Mouse (Mus musculus) hindbrain, embryonic 13.5 days (tissue): ENCODE results near the gene Cd320. TPM values are rescaled to one million over a fixed set of nuclear protein-coding genes. Genes with fewer than 3 reads are reported as not detected.
A peak's percentile ranks its signal among the peaks of the same experiment; 100 is the strongest.
"Not testable (repeated sequence)": the region's sequence is repeated elsewhere in the genome, so short reads cannot be mapped to it uniquely, and the experiment has no call there.

Experiments used
- ATAC-seq: fragments of 200-750 bp; cut with Nextera tagmentation; 2 replicates; pipeline ENCODE4 v1.8.0; 2017; ENCODE audit warnings: moderate TSS enrichment; ENCODE audit not compliant: low FRiP score
- H3K27ac ChIP-seq: fragments of 300-500 bp; sonication (generic); 2 replicates; pipeline ENCODE4 v1.5.1; 2015; ENCODE audit warnings: inconsistent platforms, mild to moderate bottlenecking, moderate library complexity
- H3K27me3 ChIP-seq: fragments of 300-500 bp; sonication (generic); 2 replicates; pipeline ENCODE4 v1.6.1; 2015; ENCODE audit warnings: mild to moderate bottlenecking, inconsistent platforms
- H3K36me3 ChIP-seq: fragments of 300-500 bp; sonication (generic); 2 replicates; pipeline ENCODE4 v1.6.1; 2015; ENCODE audit warnings: mild to moderate bottlenecking, inconsistent platforms
- H3K4me1 ChIP-seq: fragments of 300-500 bp; sonication (generic); replicated peaks from 2 replicates; pipeline ENCODE4 v1.6.1; 2015; ENCODE audit warnings: inconsistent platforms
- H3K4me2 ChIP-seq: fragments of 300-500 bp; sonication (generic); 2 replicates; pipeline ENCODE4 v1.6.1; 2015; ENCODE audit warnings: inconsistent platforms, mild to moderate bottlenecking, moderate library complexity
- H3K4me3 ChIP-seq: fragments of 300-500 bp; sonication (generic); 2 replicates; pipeline ENCODE4 v1.5.1; 2015; ENCODE audit warnings: mild to moderate bottlenecking, inconsistent platforms
- H3K9ac ChIP-seq: fragments of 300-500 bp; sonication (generic); 2 replicates; pipeline ENCODE4 v1.6.1; 2015; ENCODE audit warnings: mild to moderate bottlenecking, inconsistent platforms
- H3K9me3 ChIP-seq: fragments of 300-500 bp; sonication (generic); 2 replicates; pipeline ENCODE4 v1.6.1; 2016; ENCODE audit warnings: inconsistent platforms
- WGBS: fragments of 180-500 bp; shearing (Covaris S2); methylation state at CpG from one replicate; pipeline ENCODE4 v1.1.7; 2015; 5-methylcytosine and 5-hydroxymethylcytosine counted together
- polyA plus RNA-seq: library from polyadenylated mRNA; unstranded; fragments of >200 nt; fragmentation: Nextera tagmentation; extraction: Ambion mirVana; gene quantifications from 2 replicates; pipeline ENCODE4 v1.2.1, GENCODE M21; 2015

Gene Cd320
- polyA plus RNA-seq, 1 experiment from 2014 or later = 60.3 TPM

DNA sequence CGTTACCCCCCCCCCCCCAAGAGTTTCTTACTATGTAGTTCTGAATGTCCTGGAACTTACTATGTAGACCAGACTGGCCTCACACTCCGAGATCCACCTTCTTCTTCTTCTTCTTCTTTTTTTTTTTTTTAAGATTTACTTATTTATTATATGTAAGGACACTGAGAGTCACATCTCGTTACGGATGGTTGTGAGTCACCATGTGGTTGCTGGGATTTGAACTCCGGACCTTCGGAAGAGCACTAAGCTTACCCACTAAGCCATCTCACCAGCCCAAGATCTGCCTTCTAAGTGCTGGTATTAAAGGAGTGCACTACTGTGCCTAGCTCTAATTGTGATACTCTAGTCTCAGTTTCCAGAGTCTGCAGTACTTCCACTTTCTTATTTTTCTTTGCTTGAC, 27.5 kb upstream of the Cd320 start:
- H3K27ac ChIP-seq = no peak overlapping the region
- no peak for ATAC-seq
- no peak overlapping the region for H3K9ac ChIP-seq
- no peak overlapping the region for H3K4me2 ChIP-seq
- H3K9me3 ChIP-seq = no peaks in the 10 kb centered on the region
- WGBS = 91% methylated on average over 6 of the region's 6 CpGs
- H3K4me3 ChIP-seq = no peak overlapping the region
- H3K27me3 ChIP-seq = peaks cover 18% of the 10 kb centered on the region
- peaks cover 26% of the 10 kb centered on the region for H3K4me1 ChIP-seq
- peaks cover 18% of the 10 kb centered on the region for H3K36me3 ChIP-seq

DNA sequence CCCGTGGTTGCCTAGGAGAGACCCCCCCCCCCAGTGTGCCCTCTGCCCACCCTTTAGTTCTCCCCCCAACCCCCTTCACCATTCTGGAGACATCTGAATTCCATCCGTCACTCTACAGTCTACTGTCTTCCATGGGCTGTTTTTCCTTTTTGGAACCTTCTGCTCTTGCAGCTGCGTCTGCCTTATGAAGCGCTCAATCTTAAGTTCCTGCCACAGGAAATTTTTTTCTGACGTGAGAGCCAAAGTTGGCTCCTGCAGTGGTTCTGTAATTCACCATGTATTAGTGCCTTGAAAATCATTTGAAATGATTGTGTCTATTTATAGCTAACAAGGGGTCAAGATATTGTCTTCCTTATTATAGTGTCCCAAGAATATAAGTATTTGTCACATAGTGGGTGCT, 26.3 kb upstream of the Cd320 start:
- H3K4me3 ChIP-seq = peak overlapping the region; percentile 52
- H3K27me3 ChIP-seq = peaks cover 6% of the 10 kb centered on the region; the same call in 1 of the 2 replicates
- 65% methylated on average over 5 of the region's 5 CpGs for WGBS
- ATAC-seq = no peak
- peaks cover 20% of the 10 kb centered on the region for H3K4me1 ChIP-seq
- no peaks in the 10 kb centered on the region for H3K9me3 ChIP-seq
- H3K27ac ChIP-seq = peak overlapping the region; percentile 90
- peak overlapping the region; percentile 77 for H3K4me2 ChIP-seq
- H3K9ac ChIP-seq = peak overlapping the region; percentile 81; the same call in 1 of the 2 replicates
- H3K36me3 ChIP-seq = peaks cover 30% of the 10 kb centered on the region

DNA sequence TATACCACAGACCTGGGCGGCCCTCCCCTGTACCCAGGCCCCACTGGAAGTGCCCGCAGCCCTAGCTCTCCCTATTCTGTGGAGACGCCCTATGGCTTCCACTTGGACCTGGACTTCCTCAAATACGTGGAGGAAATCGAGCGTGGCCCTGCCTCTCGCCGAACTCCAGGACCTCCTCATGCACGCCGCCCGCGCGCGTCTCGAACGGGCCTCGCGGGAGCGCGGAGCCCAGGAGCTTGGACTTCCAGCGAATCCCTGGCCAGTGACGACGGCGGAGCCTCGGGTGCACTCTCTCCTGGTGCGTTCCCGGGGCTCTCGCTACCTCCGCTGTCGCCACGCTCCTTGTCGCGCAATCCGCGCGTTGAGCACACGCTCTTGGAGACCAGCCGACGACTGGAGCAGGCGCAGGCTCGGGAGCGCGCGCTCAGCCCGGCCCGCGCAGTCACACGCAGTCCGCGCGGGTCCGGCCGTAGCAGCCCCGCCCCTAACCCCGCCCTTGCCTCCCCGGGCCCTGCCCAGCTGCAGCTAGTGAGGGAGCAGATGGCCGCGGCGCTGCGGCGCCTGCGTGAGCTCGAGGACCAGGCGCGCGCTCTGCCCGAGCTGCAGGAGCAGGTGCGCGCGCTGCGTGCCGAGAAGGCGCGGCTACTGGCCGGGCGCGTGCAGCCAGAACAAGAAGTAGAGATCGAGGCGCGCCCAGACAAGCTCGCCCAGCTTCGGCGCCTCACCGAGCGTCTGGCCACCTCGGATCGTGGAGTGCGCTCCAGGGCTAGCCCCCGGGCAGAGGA, 25.5 kb upstream of the Cd320 start:
- ATAC-seq = peak; percentile 95

DNA sequence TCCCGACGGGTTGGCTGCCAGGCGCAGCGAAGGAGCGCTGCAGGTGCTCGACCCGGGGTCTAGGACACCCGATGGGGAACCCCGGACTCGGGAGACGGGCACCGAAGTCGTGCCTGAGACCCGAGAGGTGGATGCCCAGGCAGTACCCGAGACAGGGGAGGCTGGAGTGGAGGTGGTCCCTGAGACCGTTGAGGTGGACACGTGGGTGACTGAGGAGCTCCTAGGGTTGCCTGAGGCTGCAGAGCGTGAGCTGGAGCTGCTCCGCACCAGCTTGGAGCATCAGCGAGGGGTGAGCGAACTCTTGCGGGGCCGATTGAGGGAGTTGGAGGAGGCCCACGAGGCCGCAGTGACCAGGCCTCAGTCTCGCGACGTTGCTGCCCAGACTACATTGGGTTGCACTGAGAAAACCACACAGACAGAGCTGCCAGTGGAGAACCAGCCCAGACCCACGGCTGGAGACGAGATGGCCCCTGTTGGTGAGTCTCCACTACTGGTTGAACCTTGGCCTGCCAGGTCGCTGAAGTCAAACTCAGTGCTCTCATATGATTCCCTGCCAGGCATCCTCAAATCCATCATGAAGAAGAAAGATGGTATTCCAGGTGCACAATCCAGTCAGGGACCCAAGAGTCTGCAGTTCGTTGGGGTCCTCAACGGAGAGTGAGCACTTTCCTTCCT, 24.8 kb upstream of the Cd320 start:
- Histone ChIP-seq H3K4me1 (peaks cover 34% of the 10 kb centered on the region), H3K27me3 (no peaks in the 10 kb centered on the region; the same call in 1 of the 2 replicates), H3K4me3 (peak overlapping the region; percentile 52), H3K4me2 (peak overlapping the region; percentile 77), H3K36me3 (peaks cover 43% of the 10 kb centered on the region), H3K27ac (peak overlapping the region; percentile 90), H3K9me3 (no peaks in the 10 kb centered on the region), H3K9ac (peak overlapping the region; percentile 81)
- ATAC-seq = no peak
- WGBS = 15% methylated on average over 33 of the region's 33 CpGs

More for the DNA sequence above, 25.5 kb upstream of the Cd320 start:
- peaks cover 3% of the 10 kb centered on the region; the same call in 1 of the 2 replicates for H3K27me3 ChIP-seq
- peaks cover 27% of the 10 kb centered on the region for H3K4me1 ChIP-seq
- peak overlapping the region; percentile 81 for H3K9ac ChIP-seq
- peaks cover 38% of the 10 kb centered on the region for H3K36me3 ChIP-seq
- H3K4me3 ChIP-seq = peak overlapping the region; percentile 52
- peak overlapping the region; percentile 77 for H3K4me2 ChIP-seq
- WGBS = under 1% methylated on average over 89 of the region's 89 CpGs
- no peaks in the 10 kb centered on the region for H3K9me3 ChIP-seq
- H3K27ac ChIP-seq = peak overlapping the region; percentile 90

DNA sequence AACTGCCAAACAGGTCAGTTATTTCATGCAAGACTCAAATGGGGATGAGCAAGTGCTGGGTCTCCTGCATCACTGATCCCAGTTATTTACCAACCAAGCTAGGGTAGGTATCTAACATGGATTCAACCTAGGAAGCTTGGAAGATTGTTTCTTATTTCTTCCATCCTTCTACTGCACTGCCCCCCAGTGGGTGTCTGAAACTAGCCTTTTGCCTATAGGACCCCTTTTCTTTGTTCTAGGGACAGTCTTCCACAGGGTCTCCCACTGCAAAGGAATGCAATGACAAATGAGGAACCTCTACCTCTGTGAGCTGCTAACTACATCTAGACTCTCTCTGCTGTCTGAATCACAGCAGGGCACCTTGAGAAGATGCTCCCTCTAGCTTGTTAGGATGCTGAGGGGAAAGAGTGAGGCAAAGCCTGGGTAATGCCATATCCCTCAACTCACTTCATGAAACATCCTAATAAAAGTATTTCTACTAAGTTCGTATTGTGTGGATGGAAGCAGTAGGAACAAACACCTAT, 20.4 kb upstream of the Cd320 start:
- Histone ChIP-seq H3K27me3 (no peaks in the 10 kb centered on the region), H3K9me3 (no peaks in the 10 kb centered on the region), H3K4me1 (peaks cover 57% of the 10 kb centered on the region), H3K4me2 (peak overlapping the region; percentile 97), H3K9ac (peak overlapping the region; percentile 85; the same call in 1 of the 2 replicates), H3K27ac (no peak overlapping the region), H3K4me3 (peak overlapping the region; percentile 76; the same call in 1 of the 2 replicates), H3K36me3 (peaks cover 43% of the 10 kb centered on the region)
- WGBS = 92% methylated on average over 1 of the region's 1 CpGs
- ATAC-seq = no peak

DNA sequence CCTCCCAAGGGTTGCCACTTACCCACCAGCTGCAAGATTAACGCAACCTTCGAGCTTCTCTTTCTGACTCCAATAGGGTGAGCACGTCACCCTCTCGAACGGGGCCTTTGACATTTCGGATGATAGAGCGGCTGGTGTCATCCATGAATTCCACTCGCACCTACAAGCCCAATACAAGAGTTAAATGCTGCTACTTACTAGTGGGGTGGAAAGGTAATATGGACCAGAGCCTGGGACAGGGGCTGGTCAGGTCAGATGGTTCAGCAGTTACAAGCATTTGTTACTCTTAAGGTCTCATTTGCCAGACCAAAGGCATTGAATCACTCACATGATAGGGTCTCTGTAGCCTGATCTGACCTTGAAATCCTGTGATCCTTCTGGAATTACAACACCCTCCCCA, 19.7 kb upstream of the Cd320 start:
- Histone ChIP-seq H3K27ac (0 out of 2 replicates have a peak overlapping the region, but pooled peaks have one; percentile 8), H3K4me1 (peaks cover 57% of the 10 kb centered on the region), H3K9ac (peak overlapping the region; percentile 85), H3K36me3 (peaks cover 43% of the 10 kb centered on the region), H3K4me2 (peak overlapping the region; percentile 97), H3K4me3 (peak overlapping the region; percentile 76)
- ATAC-seq, H3K9me3 ChIP-seq, H3K27me3 ChIP-seq: not testable (repeated sequence)
- WGBS = 87% methylated on average over 8 of the region's 8 CpGs

DNA sequence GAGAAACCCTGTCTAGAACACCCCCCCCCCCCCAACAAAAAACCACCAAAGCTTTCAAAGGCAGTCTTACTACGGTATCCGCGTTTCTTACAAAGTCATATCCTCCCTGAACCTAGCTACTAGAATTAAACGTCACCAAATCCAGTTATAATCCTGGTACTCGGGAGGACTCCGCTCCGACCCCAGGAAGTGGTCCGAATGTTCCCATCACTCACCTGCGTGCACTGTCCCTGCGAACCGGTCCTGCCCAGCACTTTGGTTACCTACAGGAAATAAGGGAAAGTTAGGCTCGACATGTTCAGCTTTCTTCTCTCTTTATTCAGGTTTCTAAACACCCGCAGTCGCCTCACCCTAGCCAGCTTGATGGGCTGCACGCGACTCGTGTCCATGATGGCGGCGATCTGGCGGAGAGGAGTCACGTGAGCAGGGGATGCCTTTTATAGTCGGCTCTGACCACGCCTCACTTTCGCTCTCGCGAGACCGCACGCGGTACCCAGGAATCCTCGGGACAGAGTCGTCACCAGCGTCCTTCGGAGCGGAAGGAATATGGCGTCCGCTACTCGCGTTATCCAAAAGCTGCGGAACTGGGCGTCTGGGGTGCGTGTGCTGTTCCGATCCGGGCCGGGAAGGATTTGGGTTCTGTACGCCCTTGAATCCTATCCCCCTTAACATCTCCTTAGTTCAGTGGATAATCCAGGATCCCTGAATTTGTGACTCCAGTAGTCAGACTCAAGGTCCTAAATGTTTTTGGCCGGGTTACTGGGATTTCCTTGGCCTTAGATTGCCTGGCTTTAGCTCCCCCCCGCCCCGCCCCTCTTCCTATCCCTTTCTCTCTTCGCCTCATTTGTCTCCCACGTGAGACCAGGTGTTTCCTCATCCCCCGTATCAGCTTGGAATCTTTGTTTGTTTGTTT, 18.6 kb upstream of the Cd320 start, which contains the start of the genes Rps28 and Ndufa7:
TSS of gene Rps28 (minus strand) at position 479 of the 913 bp plus-strand sequence.
TSS of gene Ndufa7 (plus strand) at position 489 of the 913 bp plus-strand sequence.
- Histone ChIP-seq H3K4me2 (peak within 1 kb of the TSS; percentile 97), H3K27me3 (no peaks in the 10 kb centered on the region), H3K9ac (peak within 1 kb of the TSS; percentile 85), H3K27ac (peak within 1 kb of the TSS; percentile 89), H3K4me3 (peak within 1 kb of the TSS; percentile 76), H3K36me3 (peaks cover 40% of the 10 kb centered on the region), H3K4me1 (peaks cover 51% of the 10 kb centered on the region), H3K9me3 (no peaks in the 10 kb centered on the region)
- ATAC-seq = peak; percentile 93
- under 1% methylated on average over 51 of the region's 51 CpGs for whole genome bisulfite sequencing

DNA sequence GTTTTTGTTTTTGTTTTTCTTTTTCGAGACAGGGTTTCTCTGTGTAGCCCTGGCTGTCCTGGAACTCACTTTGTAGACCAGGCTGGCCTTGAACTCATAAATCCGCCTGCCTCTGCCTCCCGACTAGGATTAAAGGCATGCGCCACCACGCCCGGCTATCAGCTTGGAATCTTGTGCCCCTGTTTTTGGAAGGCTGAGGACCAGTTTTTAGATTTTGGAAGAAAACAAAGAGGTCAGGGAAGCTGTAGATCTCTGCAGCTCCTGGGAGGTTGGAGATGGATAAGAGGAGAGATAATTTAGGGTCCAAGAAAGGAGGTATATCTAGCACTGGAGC, 17.9 kb upstream of the Cd320 start:
- not testable (repeated sequence) for H3K27me3 ChIP-seq, ATAC-seq, H3K9me3 ChIP-seq
- H3K36me3 ChIP-seq = peaks cover 40% of the 10 kb centered on the region
- peak overlapping the region; percentile 85 for H3K9ac ChIP-seq
- peak overlapping the region; percentile 89 for H3K27ac ChIP-seq
- WGBS = 8% methylated on average over 6 of the region's 6 CpGs
- peak overlapping the region; percentile 78 for H3K4me2 ChIP-seq
- H3K4me3 ChIP-seq = peak overlapping the region; percentile 76
- peaks cover 51% of the 10 kb centered on the region for H3K4me1 ChIP-seq

DNA sequence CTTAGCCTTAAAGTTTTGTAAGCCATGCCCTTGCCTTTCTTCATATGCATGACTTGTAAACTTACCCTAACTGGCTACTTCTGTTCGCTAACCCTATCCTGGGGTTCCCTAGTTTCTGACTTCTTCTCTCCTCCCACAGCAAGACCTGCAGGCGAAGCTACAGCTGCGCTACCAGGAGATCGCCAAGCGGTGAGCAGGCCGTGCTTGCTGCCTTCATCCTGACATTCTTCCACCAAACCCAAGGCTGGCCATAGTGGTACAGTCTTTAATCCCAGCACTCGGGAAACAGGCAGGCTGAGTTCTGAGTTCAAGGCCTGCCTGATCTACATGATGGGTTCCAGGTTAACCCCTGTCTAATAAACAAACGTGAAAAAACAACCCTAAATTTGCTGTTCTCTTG, 17.4 kb upstream of the Cd320 start:
- H3K4me1 ChIP-seq = peaks cover 51% of the 10 kb centered on the region
- H3K9ac ChIP-seq = peak overlapping the region; percentile 85
- peak overlapping the region; percentile 78 for H3K4me2 ChIP-seq
- peaks cover 41% of the 10 kb centered on the region for H3K36me3 ChIP-seq
- no peaks in the 10 kb centered on the region for H3K27me3 ChIP-seq
- H3K9me3 ChIP-seq = no peaks in the 10 kb centered on the region
- 88% methylated on average over 8 of the region's 8 CpGs for WGBS
- peak overlapping the region; percentile 76 for H3K4me3 ChIP-seq
- no peak for ATAC-seq
- H3K27ac ChIP-seq = no peak overlapping the region

DNA sequence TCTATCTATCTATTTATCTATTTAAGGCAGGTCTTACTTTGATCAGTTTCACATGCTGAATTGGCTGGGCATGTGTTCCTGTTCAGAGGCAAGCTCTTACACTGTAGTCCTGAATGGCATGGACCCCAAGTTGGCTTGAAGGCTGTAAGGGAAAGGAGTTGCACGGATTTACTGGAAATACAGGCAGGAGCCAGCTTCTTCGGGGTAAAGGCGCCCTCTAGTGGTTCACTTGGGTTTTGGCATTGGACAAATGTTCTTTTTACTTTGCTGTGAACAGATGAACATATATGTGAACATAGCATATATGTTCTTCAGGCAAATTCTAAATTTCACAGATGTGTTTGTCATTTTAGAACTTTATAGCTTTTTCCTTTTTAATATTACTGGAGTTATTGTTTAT, 16.0 kb upstream of the Cd320 start:
- Histone ChIP-seq H3K4me2 (no peak overlapping the region), H3K4me3 (no peak overlapping the region), H3K27ac (no peak overlapping the region), H3K4me1 (peaks cover 47% of the 10 kb centered on the region), H3K36me3 (peaks cover 39% of the 10 kb centered on the region), H3K27me3 (no peaks in the 10 kb centered on the region), H3K9ac (no peak overlapping the region), H3K9me3 (no peaks in the 10 kb centered on the region)
- 0% methylated on average over 3 of the region's 3 CpGs for WGBS
- no peak for ATAC-seq

DNA sequence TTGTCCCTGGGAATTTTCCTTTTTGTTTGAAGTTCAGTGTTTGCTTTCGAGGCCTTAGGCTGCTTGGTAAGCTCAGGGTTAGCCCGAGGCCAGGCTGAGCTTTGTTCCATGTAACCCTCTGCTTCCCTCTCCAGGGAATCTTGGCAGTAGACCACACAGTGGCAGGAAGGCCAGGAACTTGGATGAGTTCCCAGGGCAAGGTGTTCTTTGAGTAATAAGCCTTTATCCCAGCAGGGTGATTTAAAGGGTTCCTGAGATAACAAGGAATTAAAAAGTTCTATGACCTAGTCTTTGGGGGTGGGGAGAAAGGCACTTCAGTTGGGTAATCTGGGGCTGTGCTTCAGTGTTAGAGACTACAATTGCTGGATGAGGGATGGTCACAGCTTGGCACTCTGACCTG, 14.0 kb upstream of the Cd320 start:
- H3K36me3 ChIP-seq = peaks cover 49% of the 10 kb centered on the region

More for the DNA sequence above, 14.0 kb upstream of the Cd320 start:
- Histone ChIP-seq H3K9me3 (no peaks in the 10 kb centered on the region), H3K9ac (no peak overlapping the region), H3K27me3 (no peaks in the 10 kb centered on the region), H3K4me1 (peaks cover 27% of the 10 kb centered on the region), H3K4me2 (no peak overlapping the region), H3K27ac (no peak overlapping the region), H3K4me3 (no peak overlapping the region)
- ATAC-seq = no peak
- WGBS = 71% methylated on average over 2 of the region's 2 CpGs
